Mouse (Mus musculus): ENCODE data around the gene Foxo1.
A peak's percentile ranks its signal among the peaks of the same experiment; 100 is the strongest.

The Foxo1 gene

DNA sequence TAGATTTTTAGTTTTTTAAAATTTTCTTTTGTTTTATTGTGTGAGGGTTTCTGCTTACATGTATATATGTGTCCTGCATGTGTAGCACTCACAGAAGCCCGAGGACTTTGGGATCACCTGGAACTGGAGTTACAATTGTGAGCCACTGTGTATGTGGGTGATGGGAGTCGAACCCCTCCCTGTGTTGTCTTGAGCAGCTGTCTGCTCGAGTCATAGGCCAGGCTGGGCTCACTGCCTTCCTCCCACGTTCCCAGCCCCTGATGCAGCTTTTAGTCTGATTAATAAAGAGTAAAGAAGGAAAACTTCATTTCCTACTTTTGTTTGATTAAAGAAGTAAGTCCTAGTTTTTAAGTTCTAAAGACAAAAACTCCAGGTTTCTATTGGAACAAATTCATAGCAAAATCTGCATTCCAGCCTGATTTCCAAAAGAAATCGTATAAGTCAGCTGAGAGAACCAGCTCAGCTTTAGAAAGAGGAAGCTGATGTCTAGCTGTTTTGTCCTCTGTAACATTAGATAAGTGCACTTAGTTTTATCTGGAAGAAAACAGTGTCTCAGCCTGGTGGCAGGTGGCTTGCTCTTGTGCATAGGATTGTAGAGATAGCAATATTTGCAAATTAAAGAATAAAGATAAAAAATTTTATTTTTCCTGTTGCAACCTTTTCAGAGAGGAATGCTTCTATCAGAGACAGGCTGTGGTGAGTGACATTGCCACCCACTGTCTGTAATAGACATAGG, 40.6 kb downstream of the Foxo1 start:
- DNase-seq (ENCODE audit: low read depth): no peak

DNA sequence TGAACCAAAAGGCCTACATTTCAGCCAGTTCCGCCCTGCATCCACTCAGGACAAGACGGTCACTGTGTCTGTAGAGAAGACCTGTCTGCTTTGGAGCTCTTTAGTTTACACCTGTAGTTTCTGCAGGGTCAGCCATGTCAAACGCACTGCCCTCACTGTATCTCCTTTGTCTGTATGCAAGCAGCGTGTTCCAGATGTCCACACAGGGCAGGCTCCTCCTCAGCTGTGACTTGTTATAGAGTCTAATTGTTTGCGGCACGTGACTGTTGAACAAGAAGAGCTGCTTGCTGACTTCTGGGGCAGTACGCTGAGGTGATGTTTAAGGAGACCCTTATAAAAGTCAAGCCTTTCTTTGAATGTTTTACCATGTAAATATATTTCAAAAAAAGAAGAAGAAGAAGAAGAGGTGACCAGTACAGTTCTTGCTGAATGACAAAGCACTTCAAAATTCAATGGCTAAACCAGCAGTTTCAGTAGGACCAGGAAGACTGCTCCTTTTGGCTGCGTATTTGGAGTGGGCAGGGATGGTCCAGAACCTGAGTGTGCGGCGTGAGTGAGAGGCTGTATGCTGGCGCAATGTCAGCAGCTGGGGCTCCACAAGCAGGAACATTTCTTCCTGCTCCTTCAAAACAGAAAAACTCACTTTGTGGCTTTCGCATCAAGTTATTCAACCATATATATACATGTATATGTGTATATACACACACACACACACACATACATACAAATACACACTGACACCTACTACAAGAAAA, 52.6 kb downstream of the Foxo1 start:
- no peak for DNase-seq (ENCODE audit: low read depth)

DNA sequence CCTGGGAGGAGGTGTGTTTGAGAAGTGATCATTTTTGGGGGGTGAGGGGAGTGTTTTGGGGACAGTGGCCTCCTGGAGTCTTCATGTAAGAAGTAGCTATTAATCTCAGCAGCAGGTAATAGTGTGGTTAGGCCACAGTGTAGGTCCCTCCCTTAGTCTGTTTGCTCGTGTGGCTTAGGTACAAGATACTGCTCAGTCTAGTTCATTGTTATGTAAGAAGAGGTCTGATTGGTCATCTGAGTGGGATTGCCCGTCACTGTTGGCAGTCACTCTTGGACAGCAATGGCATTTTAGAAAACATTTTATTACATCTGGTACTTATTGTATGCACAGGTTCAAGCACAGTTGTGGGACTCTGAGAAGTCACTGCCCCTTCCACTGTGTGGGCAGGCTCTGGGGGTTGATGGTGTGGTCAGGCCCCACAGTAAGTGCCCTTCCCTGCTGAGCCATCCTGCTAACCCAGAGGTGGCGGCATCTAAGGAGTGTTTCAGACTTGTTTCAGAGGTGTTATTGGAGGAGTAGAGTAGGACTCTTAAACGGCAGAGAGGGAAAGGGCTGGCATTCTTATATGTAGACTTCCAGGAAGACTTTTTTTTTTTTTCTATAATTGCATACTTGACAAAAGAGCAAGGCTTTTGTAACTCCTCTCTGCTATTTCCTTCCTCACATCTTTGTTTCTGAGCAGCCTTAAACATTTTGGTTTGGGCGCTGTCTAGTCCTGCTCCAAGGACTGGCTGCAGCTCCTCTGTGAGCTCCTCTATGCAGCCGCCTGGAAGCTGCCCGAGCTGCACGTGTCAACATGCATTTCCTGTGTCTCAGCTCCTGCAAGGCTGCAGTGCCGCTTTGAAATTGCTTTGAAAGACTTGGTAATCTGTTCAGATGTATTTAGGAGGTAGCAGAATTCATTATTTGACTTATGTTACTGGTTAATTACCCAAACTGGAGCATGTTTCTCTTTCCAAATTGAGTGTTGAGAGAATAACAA, 54.6 kb downstream of the Foxo1 start:
- peak; percentile 65 for DNase-seq (ENCODE audit: low read depth)

DNA sequence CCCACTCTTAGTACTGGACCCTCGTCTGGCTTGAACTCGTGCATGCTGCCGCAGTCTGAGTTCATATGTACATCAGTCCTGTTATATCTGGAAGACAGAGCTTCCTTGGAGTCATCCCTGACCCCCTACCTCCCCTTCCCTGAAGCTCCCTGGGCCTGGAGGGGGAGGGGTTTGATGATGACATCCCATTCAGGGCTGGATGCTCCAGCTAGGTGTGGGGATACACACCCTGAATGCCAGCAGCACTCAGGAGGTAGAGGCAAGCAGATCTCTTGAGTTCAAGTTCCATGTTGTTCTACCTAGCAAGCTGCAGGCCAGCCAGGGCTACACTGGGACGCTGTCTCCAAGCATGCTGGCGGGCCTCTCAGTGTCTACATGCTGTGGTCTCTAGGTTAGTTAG, 56.9 kb downstream of the Foxo1 start:
- DNase-seq (ENCODE audit: low read depth): no peak

DNA sequence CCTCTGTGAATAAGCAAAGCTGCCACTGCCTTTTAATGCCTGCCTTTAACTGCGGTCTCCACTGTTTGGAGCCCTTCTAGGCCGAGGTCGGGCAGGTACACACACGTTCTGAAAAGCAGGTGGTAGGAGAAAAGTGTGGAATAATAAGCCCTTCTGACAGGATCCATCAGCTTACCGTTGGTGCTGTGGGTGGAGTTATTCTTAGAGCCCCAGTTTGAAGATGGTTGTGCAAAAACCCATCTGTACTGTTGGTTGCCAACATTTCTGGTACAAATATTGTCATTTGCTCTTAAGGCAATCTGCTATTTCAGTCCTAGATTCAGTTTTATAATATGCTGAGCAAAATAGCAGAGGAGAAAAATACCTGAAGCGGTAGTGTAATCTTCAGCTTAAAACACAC, 58.6 kb downstream of the Foxo1 start:
- DNase-seq (ENCODE audit: low read depth): no peak

DNA sequence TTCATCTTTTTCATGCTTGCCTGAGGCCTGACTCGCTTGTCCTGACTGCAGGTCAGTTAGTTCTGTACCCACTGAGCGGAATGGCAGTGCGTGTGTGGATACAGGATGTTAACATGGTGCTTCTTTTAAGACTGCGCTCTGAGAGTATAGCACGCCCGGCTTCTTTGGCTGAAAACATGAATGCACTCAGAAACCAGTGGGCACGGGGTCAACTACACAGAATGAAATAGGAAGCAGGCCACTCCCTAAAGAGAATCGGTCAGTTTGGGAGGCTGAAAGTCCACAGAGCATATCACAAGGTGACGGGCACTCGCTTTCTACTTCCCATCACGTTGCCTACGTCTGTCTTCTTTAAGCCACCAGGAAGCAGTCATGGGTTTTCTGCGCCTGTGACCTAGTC, 59.0 kb downstream of the Foxo1 start:
- no peak for DNase-seq (ENCODE audit: low read depth)

DNA sequence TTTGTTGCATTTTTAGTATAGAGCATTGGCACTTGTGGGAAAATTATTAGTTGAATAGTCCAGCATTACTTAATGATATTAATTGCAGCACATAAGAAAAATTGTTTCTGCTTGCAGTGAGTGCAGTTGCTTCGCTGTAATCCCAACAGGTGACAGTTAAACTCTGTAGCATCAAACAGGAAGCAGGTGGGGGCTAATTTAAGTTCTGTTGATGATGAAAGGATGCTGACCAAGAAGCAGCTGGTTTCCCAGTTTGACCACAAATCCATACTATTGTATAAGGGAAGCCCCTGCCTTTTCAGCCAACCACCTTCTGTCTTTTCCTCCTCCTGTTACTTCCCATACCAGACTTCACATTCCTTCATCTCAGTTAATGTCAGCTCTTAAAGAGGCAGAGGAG, 63.6 kb downstream of the Foxo1 start:
- DNase-seq (ENCODE audit: low read depth): no peak

DNA sequence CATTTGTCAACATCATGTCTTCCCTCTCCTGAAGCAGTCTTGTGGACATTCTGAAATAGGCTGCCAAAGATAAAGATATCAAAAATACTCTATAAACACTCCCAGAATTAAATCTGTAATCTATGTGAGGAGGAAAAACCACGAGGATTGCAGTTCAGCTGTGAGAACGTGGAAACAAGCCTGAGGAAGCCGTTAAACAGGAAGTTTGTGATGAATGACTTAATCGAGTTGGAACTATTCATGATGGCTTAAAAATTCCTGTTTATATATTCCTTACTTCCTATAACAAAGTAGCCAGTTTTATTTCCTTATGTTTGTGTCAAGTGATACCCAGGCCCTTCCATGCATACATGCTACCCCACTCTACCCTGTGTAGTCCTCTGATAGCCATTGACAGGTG, 70.6 kb downstream of the Foxo1 start:
- no peak for DNase-seq (ENCODE audit: low read depth)

DNA sequence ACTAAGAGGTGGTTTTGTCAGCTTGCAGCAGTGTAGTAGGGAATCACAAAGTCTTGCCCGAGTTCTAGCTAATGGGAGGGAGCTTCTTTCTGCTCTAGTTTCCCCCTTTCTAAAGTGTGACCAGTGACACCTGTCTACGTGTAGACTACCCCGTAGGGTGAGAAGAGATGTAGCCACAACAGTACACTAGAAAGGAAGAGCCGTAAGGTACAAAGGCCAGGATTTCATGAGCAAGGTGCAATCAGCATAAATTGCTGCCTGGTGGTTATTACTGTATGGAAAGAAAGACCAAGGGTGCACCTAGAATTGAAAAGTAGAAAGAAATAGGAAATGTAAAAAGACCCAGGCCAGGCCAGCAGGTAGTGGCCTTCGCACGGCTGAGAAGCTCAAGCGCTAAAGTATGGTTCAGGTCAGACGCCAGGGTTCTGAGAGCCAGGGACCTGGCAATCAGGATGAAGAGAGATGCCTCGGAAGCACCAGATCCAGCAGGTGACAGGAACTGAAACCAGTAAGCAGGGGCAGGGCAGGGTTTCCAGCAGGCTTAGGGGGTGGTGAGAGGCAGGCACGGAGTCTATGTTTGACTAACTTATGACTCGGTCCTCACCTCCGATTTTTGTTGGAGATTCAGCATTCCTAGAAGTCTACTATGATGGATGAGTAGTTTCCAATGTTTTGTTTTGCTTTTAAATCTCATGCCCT, 72.3 kb downstream of the Foxo1 start:
- no peak for DNase-seq (ENCODE audit: low read depth)

DNA sequence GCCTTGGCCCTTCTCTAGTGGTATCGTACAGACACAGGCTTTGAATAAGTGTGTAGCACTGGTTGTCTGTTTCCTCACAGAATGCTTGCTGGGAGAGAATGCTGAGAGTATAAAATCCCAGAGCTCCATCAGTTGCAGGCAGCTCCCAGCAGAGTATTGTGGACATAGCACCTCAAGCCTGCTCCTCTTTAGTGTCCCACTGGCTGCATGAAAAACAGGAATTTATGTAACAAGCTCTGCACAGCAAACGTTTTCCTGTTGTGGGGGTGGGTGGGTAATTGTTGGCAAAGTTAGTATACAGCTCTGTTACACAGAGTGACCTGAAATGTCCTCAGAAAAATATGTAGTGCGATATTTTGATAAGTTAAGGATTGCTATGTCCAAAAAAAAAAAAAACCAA, 74.1 kb downstream of the Foxo1 start:
- DNase-seq (ENCODE audit: low read depth): no peak

DNA sequence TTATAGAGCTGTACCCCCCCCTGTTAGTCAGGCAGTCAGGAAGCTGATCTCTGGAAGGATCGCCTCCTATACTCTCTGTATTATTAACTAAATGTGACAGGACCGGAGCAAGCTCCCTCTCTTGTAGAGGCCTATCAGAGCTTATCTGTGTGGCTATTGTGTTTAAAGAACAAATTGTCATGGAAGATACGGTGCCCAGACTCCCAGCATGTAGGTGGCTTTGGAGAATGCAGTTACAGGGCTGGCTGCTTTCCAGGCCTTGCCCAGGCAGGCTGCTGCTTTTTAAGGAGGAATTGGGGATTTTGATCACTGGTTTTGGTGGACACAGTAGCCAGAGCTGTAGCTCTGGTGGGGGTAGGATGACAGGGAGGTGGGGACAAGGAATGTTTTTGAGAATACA, 74.7 kb downstream of the Foxo1 start:
- DNase-seq (ENCODE audit: low read depth): no peak

DNA sequence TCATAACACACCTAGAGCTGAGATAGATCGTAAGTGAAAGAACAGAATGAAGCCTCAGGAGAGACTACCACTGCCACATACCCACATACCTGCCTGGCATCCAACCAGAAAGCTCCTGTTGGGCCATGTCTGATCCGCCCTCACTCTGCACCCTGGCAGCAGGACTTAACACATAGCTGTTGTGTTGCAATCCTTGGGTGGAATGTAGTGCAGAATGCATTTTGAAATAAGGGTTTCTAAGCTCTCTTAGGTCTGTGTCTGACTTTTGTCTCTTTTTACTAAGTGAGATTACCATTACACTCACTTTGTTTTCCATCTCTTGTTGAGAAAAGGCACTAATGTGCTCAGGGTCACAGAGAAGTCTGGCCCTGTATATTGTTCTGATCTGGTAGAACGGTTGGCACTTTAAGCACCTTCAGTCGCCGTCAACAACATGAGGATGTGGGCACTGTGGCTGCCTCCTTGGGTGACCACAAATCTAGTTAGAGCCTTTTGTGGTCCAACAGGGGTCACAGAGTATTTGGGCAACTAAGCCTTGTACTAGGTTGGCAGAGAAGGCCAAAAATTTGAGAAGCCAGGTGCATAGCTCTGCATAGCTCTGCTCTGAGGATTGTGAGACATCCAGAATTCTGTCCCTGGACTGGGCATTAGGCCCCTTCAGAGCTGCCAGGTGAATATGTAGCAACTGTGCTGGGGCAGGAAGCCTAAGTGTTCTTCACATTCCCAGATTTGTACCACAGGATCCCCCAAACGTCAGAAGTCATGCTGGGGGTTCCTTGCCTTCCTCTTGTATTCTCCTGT, 75.3 kb downstream of the Foxo1 start:
- DNase-seq (ENCODE audit: low read depth): peak; percentile 67

DNA sequence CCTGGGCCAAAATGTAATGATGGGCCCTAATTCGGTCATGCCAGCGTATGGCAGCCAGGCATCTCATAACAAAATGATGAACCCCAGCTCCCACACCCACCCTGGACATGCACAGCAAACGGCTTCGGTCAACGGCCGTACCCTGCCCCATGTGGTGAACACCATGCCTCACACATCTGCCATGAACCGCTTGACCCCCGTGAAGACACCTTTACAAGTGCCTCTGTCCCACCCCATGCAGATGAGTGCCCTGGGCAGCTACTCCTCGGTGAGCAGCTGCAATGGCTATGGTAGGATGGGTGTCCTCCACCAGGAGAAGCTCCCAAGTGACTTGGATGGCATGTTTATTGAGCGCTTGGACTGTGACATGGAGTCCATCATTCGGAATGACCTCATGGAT, 77.7 kb downstream of the Foxo1 start:
- no peak for DNase-seq (ENCODE audit: low read depth)

DNA sequence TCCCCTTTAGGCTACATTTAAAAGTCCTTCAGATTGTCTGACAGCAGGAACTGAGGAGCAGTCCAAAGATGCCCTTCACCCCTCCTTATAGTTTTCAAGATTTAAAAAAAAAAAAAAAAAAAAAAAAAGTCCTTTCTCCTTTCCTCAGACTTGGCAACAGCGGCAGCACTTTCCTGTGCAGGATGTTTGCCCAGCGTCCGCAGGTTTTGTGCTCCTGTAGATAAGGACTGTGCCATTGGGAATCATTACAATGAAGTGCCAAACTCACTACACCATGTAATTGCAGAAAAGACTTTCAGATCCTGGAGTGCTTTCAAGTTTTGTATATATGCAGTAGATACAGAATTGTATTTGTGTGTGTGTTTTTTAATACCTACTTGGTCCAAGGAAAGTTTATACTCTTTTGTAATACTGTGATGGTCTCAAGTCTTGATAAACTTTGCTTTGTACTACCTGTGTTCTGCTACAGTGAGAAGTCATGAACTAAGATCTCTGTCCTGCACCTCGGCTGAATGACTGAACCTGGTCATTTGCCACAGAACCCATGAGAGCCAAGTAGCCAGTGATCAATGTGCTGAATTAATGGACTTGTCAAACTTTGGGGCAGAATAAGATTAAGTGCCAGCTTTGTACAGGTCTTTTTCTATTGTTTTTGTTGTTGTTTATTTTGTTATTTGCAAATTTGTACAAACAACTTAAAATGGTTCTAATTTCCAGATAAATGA, 79.0 kb downstream of the Foxo1 start:
- no peak for DNase-seq (ENCODE audit: low read depth)

DNA sequence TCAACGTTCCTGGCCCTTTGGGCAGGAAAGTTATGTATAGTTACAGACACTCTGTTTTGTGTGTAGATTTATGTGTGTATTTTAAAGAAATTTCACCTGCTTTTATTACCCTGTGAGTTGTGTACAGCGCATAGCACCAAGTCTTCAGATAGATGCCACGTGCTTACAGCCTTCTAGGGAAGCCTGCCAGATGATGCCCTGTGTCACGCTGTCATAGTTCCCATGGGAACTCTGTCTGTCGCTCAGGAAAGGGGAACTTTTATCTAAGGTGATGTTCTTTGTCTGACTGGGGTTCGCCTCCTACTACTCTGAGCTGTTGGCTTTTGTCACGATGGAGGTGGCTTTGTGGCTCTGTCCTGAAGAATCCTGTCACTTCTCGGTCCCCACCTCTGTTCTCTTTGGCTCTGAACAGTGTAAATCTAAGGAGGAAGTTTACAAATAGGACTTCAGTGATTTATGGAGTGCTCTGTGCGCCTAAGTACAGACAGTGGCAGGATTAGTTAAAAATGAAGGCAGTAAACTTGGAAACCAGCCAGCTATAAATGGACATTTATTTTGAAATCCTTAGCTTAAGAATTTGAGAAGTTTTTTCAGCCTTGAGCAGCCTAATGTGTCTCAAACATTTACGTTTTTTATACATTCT, 80.0 kb downstream of the Foxo1 start:
- DNase-seq (ENCODE audit: low read depth): no peak

DNA sequence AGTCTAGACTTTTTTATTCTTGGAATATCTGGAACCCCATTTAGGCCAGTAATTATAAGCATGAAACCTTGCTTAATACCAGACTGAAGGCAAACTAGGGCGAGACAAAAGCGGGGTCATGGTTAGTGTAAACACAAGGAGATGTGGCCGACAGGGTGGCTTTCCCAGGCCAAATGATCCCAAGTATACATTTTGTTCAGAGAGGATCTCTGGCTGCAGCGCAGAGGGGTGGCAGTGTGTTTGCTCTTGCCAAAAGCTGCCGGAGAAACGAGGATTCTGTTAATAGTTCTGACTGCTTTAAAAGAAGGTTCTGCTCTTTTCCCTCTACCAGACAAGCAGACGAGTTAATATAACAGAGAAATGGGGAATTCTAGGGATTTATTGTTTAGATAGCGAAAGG, 82.5 kb downstream of the Foxo1 start:
- no peak for DNase-seq (ENCODE audit: low read depth)

DNA sequence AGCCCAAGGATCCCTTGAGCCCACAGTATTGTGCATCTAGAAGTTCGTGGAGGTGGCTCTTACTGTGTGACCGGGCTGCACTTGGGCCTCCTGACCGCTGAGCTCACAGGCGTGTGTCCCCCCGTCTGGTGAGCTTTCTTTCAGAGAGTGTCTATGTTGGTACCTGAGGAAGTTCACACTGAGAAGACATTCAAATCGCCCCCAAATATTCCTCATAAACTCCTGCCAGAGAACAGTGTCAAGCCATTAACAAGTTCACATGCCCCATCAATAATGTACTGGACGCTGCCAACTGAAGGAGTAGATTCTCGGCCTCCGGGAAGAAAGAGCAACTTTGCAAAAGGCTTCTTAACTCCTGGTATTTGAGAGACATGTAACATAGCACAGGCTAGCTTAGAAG, 83.8 kb downstream of the Foxo1 start:
- no peak for DNase-seq (ENCODE audit: low read depth)

DNA sequence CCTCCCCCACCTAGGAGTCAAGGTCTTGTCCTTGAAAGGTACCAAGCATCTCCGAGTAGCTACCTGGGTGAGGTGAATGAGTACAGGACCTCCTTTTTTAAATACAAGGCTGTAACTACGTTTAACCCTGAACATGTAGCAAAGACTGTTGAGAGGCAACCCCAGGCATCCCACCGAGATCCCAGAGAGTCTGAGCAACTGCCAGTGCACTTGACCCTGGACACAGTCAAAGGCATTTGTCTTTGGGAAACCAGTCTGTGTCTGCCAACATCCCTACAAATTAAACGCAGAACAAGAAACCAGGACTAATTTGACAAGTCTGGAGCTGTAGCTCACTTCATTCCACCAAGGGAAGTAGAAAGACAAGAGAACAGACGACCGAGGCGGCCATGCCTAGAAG, 86.1 kb downstream of the Foxo1 start:
- DNase-seq (ENCODE audit: low read depth): no peak

DNA sequence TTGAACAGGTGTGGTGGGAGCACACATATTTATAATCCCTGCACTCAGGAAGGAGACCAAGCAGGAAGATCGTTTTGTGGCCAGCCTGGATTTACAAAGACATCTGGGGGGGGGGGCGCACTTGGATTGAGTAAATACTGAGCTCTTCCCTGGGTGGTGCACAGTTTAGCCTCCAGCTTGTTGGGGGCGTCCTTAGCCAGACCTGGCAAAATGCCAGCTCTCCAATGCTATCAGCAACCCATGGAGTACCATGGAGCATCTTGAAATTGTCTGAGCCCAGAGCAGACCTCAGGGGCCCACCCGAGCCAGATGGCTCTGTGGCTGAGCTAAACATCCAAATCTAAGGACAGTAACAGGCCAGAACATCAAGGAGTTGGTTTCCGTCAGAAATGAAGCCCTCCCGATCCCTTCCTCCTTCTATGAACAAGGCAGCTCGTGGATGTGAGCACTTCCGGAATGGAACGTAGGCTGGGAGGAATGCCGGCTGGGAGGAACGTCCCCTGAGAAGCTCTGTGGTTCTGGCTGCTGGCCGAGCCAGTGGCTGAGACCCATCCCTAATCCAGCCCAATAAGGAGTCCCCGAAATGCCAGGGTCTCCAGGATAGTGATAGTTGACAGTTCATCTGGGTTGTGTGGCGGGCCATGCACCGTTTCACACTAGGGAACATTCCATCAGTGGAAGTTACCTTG, 89.3 kb downstream of the Foxo1 start:
- DNase-seq (ENCODE audit: low read depth): no peak

All from naive thymus-derived CD4-positive, alpha-beta T cell, adult 2 months (primary cell).